Mouse (Mus musculus) myocyte (in vitro differentiated cells): Measurements from ENCODE around the gene G2e3.

ENCODE experiments used
- E2F4 ChIP-seq: IDR thresholded peaks from one replicate; pipeline ENCODE4 v1.6.1; 2011; ENCODE audit warnings: mild to moderate bottlenecking, control low read depth, moderate library complexity; ENCODE audit not compliant: insufficient read depth
- MYOG ChIP-seq, 3 experiments: IDR thresholded peaks; one replicate each; pipeline ENCODE4 v1.6.1; 2011; ENCODE audit warnings: control low read depth in 2 of 3, low read depth in 2 of 3, mild to moderate bottlenecking in 2 of 3; ENCODE audit not compliant: insufficient read length in 2 of 3, control insufficient read depth in 1 of 3, insufficient read depth in 1 of 3
- POLR2A ChIP-seq: IDR thresholded peaks from one replicate; pipeline ENCODE4 v1.6.1; 2011; ENCODE audit warnings: low read depth, mild to moderate bottlenecking, control low read depth, moderate library complexity; ENCODE audit not compliant: insufficient read length
- REST ChIP-seq: IDR thresholded peaks from one replicate; pipeline ENCODE4 v1.6.1; 2011; ENCODE audit warnings: mild to moderate bottlenecking, control low read depth, moderate library complexity; ENCODE audit not compliant: insufficient read depth, insufficient read length
- USF1 ChIP-seq: IDR thresholded peaks from one replicate; pipeline ENCODE4 v1.6.1; 2011; ENCODE audit warnings: low read depth, mild to moderate bottlenecking, control low read depth, moderate library complexity

DNA sequence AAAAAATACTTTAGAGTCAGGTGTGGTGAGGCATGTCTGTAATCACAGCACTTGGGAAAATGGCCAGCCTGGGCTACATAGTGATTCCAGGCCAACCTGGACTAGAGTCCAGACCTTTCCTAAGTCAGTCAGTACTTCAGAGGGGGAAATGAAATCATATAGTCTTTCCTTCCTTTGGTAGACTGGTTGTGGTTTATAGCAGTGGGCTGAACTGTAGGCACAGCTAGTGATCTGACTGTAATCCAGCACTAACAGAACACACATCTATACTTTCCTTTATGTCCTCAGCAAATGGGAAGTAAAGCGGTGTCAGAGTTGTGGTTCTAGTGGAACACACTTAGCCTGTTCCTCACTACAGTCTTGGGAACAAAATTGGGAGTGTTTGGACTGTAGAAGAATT is 15.0 kb downstream of the G2e3 start:
- no peak for TF ChIP-seq USF1
- TF ChIP-seq POLR2A, result no peak
- no peak for TF ChIP-seq REST
- no peak for TF ChIP-seq MYOG (IDR thresholded peaks at IDR 0.05; ENCODE audit: control insufficient read depth in 1 of 3, insufficient read depth in 1 of 3, insufficient read length in 2 of 3, low read depth in 2 of 3)
- no peak for TF ChIP-seq E2F4
